Mouse (Mus musculus) T-cell, adult 2 months (primary cell): ENCODE measurements at regions not wholly inside any gene's neighbourhood (a gene's known extent, or its start where the extent isn't known, plus 50 kb on each side); places are given as distances from the start of the nearest gene placed in this dataset.

ENCODE experiments used
- DNase-seq: peaks from one replicate; pipeline ENCODE4 v3.0.0; 2022; ENCODE audit warnings: low spot score

- no peak for DNase-seq
Measured at GRCm38 (mm10) chr4:142775023-142775422, 437.8 kb downstream of the Prdm2 start.

GRCm38 (mm10) chr4:142773651-142774151 is 439.1 kb downstream of the Prdm2 start:
- DNase-seq = no peak

DNA sequence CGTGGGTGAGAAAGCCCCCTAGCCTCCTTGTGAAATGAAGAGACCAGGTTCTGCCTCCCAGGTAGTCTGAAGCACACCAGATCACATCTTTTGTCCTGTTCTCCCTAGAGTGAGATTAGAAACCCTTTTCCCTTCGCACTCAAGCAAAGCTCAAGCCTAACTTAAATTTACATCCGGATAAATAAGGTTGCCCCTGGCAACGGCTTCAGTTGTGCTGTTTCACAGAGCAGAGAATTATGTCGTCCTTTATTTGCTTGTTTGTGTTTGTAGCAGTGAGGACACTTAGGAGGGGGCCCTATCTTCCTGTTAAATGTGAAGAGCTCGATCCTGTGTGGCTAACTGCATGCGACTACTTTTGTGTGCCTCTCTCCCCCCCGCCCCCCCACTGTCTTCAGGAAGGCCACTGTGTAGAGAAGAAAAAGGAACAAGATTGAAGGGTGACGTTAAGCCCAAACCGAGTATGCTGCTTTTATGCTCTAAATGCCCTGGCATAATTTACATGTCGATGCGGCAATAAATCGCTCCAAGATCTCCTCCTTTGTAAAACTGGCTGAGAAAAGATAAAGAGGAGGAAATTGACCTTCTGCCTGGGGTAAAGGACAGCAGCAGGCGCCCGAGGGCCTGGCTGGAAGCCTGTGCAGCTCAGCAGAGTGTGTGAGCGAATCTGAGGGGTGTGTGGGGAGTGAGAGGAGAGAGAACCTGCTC is 439.9 kb downstream of the Prdm2 start:
- DNase-seq = no peak

DNA sequence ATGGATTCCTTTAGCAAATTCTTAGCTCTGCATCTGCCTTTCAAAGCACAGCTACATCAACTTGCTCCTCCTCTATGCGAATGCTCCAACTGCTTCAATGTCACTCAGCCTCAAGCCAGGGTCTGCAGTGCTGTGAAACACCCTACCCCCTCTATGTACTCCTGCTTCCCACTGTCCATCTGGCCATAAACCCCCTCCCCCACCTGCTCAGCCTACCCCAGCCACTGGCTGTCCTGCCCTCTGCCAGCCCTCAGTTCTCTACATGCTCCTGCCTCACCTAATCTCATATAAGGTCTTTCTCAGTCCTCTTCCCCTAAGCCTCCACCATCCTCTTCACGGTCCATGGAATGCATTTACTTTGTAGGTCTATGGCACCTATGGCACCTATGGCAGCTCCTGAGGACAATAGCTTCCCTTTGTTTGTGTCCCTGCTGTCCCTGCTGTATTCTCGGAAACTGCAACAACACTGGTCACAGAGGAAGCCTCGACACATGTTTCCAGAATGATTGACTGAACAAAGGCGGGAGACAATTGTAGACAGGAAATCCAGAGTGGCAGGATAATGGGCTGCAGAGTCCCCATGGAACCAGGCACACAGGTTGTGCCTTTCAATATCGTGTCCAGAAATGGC is 441.2 kb downstream of the Prdm2 start:
- DNase-seq = no peak

DNA sequence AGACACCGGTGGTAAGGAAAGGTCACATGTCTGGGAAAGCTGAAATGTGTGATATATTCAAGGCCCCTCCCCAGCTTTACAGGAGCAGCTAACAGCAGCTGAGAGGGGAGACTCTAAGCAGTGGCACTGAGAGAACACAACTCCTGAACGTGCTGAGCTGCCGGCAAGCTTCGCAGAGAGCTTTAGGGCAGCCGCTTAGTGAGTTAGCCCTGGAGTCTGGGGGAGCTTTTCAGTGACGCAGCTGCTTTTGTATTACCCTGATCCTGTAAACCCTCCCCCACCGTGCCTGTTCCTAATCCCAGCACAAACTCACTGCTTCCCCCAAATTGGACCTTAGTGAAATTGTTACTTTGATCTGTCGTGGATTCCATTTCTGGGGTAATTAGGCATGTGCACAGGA is 442.6 kb downstream of the Prdm2 start:
- DNase-seq = no peak

GRCm38 (mm10) chr4:142767665-142768064 is 445.1 kb downstream of the Prdm2 start:
- no peak for DNase-seq

DNA sequence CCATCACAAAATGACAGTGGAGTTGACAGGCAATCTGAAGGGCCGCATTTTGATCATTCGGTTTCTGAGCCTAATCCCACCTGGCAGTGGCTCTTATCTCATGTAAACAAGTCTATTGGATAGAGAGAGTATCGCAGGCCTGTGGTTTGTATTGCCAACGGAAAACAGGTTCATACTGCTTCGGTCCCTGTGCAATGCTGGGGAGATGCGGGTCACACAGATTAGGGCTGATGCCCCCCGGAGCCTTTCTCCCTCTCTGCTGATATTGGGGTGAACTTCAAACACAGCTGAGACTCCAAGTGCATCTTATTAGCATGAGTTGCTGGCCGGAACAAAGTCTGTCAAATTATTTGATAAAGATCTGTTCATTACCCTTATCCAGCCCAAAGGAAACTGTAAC is 451.2 kb downstream of the Prdm2 start:
- no peak for DNase-seq

GRCm38 (mm10) chr4:142758102-142758501 is 454.7 kb downstream of the Prdm2 start:
- no peak for DNase-seq

DNA sequence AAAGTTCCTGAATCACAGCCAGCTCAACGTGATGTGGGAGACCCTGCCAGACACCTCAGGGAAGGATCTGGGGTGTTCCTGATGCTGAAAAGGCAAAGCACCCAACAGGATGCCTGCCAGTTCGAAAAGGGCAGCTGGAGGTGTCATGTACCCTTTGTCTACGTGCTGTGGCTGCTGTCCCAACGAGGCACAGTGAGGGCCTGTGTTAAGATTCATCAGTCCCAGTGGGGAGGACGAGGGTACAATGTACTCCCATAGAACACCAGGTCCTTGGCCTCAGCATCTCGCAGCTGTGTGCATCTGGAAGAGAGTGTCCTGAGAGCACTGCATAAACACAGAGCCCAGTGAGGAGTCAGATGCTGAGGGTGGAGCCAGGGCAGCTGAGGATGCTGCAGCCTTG is 456.5 kb downstream of the Prdm2 start:
- DNase-seq = no peak

GRCm38 (mm10) chr4:142749918-142750317 is 462.9 kb downstream of the Prdm2 start:
- no peak for DNase-seq

- DNase-seq = no peak
Measured at GRCm38 (mm10) chr4:142723554-142723907, 484.3 kb upstream of the Kazn start.

- no peak for DNase-seq
Measured at GRCm38 (mm10) chr4:142722845-142723553, 483.8 kb upstream of the Kazn start.

GRCm38 (mm10) chr4:142701606-142702005 is 462.4 kb upstream of the Kazn start:
- no peak for DNase-seq

DNA sequence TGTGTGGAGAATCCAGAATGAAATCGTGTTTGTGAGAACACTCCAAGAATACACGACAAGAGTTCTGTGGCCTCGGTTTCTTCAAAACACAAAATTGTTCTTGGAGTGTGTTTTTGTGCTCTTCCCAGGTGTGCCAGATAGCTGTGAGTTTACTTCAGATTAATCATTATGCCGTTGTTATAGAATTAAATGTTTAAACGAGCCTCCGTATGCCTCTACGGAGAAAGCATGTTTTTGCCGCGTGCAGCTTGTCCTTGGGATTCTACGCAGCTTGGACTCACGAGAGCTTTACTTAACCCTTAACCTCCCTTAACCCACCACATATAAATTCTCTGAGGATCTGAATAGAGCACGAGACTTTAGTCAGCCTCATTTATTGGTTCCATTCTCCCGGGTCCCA is 455.7 kb upstream of the Kazn start:
- no peak for DNase-seq

- no peak for DNase-seq
Measured at GRCm38 (mm10) chr4:142688241-142688640, 449.0 kb upstream of the Kazn start.

DNA sequence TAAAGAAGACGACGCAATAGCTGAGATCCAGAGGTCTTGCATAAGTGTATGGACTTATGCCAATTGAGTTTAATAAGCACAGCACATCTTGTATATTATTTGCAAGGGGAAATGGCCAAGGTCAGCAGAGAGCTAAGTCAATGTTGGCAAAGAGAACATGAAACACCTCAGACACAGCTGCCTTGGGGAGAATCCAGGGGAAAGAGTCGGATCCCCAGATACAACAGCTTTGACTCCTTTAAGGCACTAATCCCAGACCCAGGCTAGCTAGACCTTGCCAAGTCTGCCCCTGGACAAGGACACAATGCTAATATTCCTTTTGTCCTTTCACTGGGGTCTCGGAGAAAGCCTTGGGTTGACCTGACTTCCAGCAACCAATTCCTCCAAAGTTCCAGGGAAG is 438.2 kb upstream of the Kazn start:
- DNase-seq = no peak

DNA sequence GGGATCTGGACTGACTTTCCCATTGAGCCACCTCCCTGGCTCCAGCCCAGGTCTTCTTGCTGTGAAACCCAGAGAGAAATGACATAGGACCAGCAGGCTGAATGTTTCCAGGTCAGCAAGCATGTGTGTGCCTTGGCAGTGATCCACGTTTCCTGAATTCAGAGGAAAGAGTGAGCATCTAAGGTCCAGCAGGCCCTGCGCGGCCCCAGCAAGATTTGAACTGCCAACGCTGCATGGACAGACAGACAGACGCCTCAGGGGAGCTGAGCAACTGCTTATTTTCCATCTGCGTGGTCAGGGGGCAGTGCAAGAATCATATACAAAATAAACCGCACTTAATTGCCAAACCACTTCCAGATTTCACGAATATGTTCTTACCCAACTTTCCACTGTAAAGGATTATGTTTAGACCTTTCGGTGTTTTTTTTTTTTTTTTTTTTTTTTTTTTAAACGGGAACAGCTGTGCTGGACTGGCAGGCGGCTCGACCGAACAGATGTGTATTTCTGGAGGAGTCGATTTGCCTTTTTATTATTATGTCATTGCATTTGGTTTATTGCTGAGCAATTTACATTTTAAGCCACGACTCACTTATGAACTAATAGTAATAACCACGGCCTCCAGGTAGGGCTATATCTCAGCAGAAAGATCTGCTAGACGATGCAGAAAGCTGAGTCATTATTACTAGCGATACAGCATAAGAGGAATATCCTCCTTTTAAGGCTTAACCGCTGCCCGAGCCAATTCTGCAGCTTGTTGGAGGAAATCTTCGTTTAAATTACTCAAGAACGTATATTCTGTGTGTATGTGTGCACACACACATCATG is 435.7 kb upstream of the Kazn start:
- DNase-seq = no peak

DNA sequence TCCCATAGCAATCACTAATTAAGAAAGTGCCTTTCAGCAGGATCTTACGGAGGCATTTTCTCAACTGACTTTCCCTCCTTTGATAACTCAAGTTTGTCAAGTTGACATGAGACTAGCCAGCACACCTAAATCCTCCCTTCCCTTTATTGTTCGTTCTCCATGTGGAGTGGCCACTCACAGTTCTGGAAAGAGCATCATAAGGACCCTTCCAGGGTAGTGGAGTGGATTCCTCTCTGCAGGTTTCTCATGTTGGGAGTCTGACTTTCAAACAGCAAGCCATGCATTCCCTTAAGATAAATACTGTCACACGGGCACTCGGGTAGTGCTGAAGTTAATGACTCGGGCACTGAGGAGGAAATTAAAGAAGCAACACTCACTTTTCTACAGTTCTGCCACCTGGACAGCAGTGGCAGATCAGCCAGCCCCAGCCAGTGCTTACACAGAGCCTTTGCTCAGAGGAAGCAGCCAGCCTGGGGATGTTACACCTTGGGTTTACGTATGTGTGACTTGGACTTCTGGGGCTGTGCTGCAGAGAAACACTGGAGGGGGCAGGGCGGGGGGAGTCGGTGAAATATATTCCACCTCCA is 432.8 kb upstream of the Kazn start:
- DNase-seq = no peak

DNA sequence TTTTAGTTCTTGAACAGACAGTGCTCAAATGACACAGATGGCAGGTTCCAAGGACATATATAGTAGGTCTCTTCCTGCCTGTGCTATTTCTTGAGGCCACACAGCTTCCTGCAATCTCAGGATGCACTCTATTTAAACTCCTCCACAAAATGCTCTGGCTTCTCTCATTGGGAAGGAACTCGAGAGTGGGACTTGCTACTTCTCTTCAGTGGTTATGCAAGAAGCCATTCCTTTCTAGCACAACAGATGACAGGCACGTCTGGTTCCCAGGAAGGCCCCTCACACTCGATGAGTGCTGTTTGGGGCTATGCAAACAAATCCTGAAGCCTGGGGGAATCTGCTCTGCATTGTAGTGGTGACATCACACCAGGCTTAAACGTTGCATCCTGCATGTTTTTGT is 425.6 kb upstream of the Kazn start:
- no peak for DNase-seq

- no peak for DNase-seq
Measured at GRCm38 (mm10) chr4:142658156-142658555, 419.0 kb upstream of the Kazn start.

DNA sequence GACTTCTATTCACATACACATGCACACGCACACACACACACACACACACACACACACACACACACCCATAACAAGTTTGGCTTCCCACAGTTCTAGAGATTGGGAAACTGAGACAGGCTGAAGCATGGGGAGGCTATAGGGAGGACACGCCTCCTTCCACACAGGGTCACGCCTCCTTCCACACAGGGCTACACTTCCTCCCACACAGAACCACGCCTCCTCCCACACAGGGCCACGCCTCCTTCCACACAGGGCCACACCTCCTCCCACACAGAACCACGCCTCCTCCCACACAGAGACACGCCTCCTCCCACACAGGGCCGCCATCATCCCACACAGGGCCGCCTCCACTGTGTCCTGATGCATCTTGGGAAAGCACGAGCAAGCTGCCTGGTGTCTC is 401.9 kb upstream of the Kazn start:
- no peak for DNase-seq

DNA sequence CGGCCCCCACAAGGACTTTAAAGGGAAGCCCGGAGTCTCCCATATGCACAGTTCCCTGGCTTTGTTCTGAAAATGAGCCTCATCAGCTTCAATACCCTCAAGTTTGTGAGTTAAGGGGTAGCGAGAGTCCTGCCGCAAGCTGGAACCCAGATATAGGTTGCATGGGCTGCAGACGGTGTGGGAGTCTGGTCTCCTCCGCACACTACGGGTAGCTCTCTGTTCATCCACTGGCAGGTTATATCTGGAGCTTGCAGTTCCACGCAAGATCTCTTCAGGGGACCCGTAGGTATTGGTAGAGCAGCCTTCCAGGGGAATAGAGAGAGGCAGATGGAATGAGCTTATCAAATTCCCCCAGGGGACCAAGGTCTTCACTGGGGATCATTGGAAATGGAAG is 400.1 kb upstream of the Kazn start:
- DNase-seq = no peak
